Mouse (Mus musculus): ENCODE data around the gene Fam216a.

DNA sequence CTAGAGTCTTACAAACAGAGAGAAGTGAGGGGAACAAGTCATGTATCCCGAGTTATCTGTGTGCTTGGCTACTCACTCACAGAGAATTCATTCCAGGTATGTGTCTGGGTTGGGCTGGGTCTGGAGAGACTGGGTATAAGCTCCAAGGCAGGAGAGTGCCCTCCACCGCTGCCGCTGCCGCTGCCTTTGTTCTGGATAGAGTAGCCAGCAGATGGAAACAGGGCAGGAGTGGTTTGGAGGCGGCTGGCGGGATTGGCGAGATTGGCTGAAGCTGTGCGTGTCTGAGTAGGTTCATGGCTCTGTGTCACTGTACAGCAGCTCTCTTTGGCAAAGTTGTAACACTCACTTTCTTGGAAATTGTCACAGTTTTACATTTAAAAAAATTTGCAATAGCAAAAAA lies 48.6 kb downstream of the Fam216a start:
- TF ChIP-seq EP300 (IDR thresholded peaks at IDR 0.05; ENCODE audit: low read depth), result no peak
- TF ChIP-seq CTCF (IDR thresholded peaks at IDR 0.05; ENCODE audit: low read depth), result no peak
